Mouse (Mus musculus) lung, embryonic 15.5 days (tissue): ENCODE results near the gene Mrpl21. TPM values are rescaled to one million over a fixed set of nuclear protein-coding genes. Genes with fewer than 3 reads are reported as not detected.

Experiments
- ATAC-seq: fragments of 200-750 bp; cut with Nextera tagmentation; 2 replicates; pipeline ENCODE4 v1.8.0; 2017; ENCODE audit warnings: moderate number of reproducible peaks, borderline replicate concordance; ENCODE audit not compliant: low FRiP score, low TSS enrichment; ENCODE audit errors: extremely low read depth
- H3K27ac ChIP-seq: fragments of 300-500 bp; sonication (generic); 2 replicates; pipeline ENCODE4 v1.5.1; 2015; ENCODE audit warnings: moderate library complexity, mild to moderate bottlenecking, inconsistent platforms
- H3K27me3 ChIP-seq: fragments of 300-500 bp; sonication (generic); 2 replicates; pipeline ENCODE4 v1.6.1; 2015; ENCODE audit warnings: inconsistent platforms
- H3K36me3 ChIP-seq: fragments of 300-500 bp; sonication (generic); 2 replicates; pipeline ENCODE4 v1.6.1; 2015; ENCODE audit warnings: inconsistent platforms
- H3K4me1 ChIP-seq: fragments of 300-500 bp; sonication (generic); 2 replicates; pipeline ENCODE4 v1.6.1; 2015; ENCODE audit warnings: inconsistent platforms
- H3K4me2 ChIP-seq: fragments of 300-500 bp; sonication (generic); 2 replicates; pipeline ENCODE4 v1.6.1; 2015; ENCODE audit warnings: inconsistent platforms, mild to moderate bottlenecking, moderate library complexity
- H3K4me3 ChIP-seq: fragments of 300-500 bp; sonication (generic); 2 replicates; pipeline ENCODE4 v1.5.1; 2015; ENCODE audit warnings: mild to moderate bottlenecking, inconsistent platforms
- H3K9ac ChIP-seq: fragments of 300-500 bp; sonication (generic); 2 replicates; pipeline ENCODE4 v1.6.1; 2015; ENCODE audit warnings: inconsistent platforms
- H3K9me3 ChIP-seq: fragments of 300-500 bp; sonication (generic); 2 replicates; pipeline ENCODE4 v1.6.1; 2016; ENCODE audit warnings: inconsistent platforms
- WGBS: fragments of 180-500 bp; shearing (Covaris S2); methylation state at CpG from one replicate; pipeline ENCODE4 v1.1.7; 2015; 5-methylcytosine and 5-hydroxymethylcytosine counted together
- polyA plus RNA-seq: library from polyadenylated mRNA; unstranded; fragments of >200 nt; fragmentation: Nextera tagmentation; extraction: Ambion mirVana; gene quantifications from 2 replicates; pipeline ENCODE4 v1.2.1, GENCODE M21; 2015

Mrpl21 gene
- polyA plus RNA-seq, 1 experiment from 2014 or later: 113 TPM

GRCm38 (mm10) chr19:3307175-3307949 lies 24.7 kb downstream of the Mrpl21 start:
- Histone ChIP-seq H3K27ac (no peak overlapping the region), H3K27me3 (no peaks in the 10 kb centered on the region), H3K36me3 (no peaks in the 10 kb centered on the region), H3K9me3 (no peaks in the 10 kb centered on the region), H3K9ac (no peak overlapping the region), H3K4me2 (no peak overlapping the region), H3K4me3 (no peak overlapping the region), H3K4me1 (no peaks in the 10 kb centered on the region)
- ATAC-seq: peak; percentile 39; the same call in 1 of the 2 replicates
- WGBS: 46% methylated on average over 16 of the region's 16 CpGs

GRCm38 (mm10) chr19:3319341-3319740 lies 36.6 kb downstream of the Mrpl21 start:
- no peak for ATAC-seq
- WGBS: 75% methylated on average over 2 of the region's 2 CpGs

GRCm38 (mm10) chr19:3320086-3320485 lies 37.4 kb downstream of the Mrpl21 start:
- Histone ChIP-seq H3K27me3 (no peaks in the 10 kb centered on the region), H3K9ac (no peak overlapping the region), H3K36me3 (no peaks in the 10 kb centered on the region), H3K9me3 (no peaks in the 10 kb centered on the region), H3K4me1 (peaks cover 30% of the 10 kb centered on the region), H3K4me3 (no peak overlapping the region), H3K4me2 (no peak overlapping the region), H3K27ac (no peak overlapping the region)
- 47% methylated on average over 7 of the region's 7 CpGs for WGBS
- ATAC-seq: no peak

More at GRCm38 (mm10) chr19:3319341-3319740, 36.6 kb downstream of the Mrpl21 start:
- H3K4me3 ChIP-seq: no peak overlapping the region
- H3K9me3 ChIP-seq: no peaks in the 10 kb centered on the region
- no peak overlapping the region for H3K4me2 ChIP-seq
- no peak overlapping the region for H3K27ac ChIP-seq
- no peaks in the 10 kb centered on the region for H3K27me3 ChIP-seq
- no peaks in the 10 kb centered on the region for H3K36me3 ChIP-seq
- no peak overlapping the region for H3K9ac ChIP-seq
- peaks cover 24% of the 10 kb centered on the region for H3K4me1 ChIP-seq

GRCm38 (mm10) chr19:3320801-3321200 lies 38.1 kb downstream of the Mrpl21 start:
- Histone ChIP-seq H3K36me3 (no peaks in the 10 kb centered on the region), H3K27me3 (no peaks in the 10 kb centered on the region), H3K9ac (no peak overlapping the region), H3K9me3 (no peaks in the 10 kb centered on the region), H3K4me1 (peaks cover 33% of the 10 kb centered on the region), H3K27ac (no peak overlapping the region), H3K4me2 (no peak overlapping the region), H3K4me3 (no peak overlapping the region)
- 67% methylated on average over 3 of the region's 3 CpGs for WGBS
- ATAC-seq: no peak

- peak overlapping the region; percentile 99 for H3K4me2 ChIP-seq
- H3K9ac ChIP-seq: no peak overlapping the region
- peaks cover 41% of the 10 kb centered on the region for H3K4me1 ChIP-seq
- no peaks in the 10 kb centered on the region for H3K27me3 ChIP-seq
- peak overlapping the region; percentile 59 for H3K4me3 ChIP-seq
- no peak overlapping the region for H3K27ac ChIP-seq
- WGBS: 5% methylated on average over 11 of the region's 11 CpGs
- H3K36me3 ChIP-seq: no peaks in the 10 kb centered on the region
- no peak; the same call in 1 of the 2 replicates for ATAC-seq
- no peaks in the 10 kb centered on the region for H3K9me3 ChIP-seq
Measured at GRCm38 (mm10) chr19:3321617-3322016, 38.9 kb downstream of the Mrpl21 start.

GRCm38 (mm10) chr19:3322261-3322969 lies 39.7 kb downstream of the Mrpl21 start, which contains the start of gene Cpt1a:
Cpt1a (plus strand) TSS chr19:3322334.
- ATAC-seq: no peak
- 4% methylated on average over 26 of the region's 26 CpGs for WGBS

GRCm38 (mm10) chr19:3323201-3323621 lies 40.5 kb downstream of the Mrpl21 start:
- peak; percentile 88 for ATAC-seq
- Histone ChIP-seq H3K27me3 (no peaks in the 10 kb centered on the region), H3K9ac (peak overlapping the region; percentile 52), H3K4me3 (peak overlapping the region; percentile 59), H3K36me3 (no peaks in the 10 kb centered on the region), H3K4me1 (peaks cover 42% of the 10 kb centered on the region), H3K4me2 (peak overlapping the region; percentile 99), H3K9me3 (no peaks in the 10 kb centered on the region), H3K27ac (peak overlapping the region; percentile 92)
- WGBS: under 1% methylated on average over 45 of the region's 47 CpGs

More at GRCm38 (mm10) chr19:3322261-3322969, 39.7 kb downstream of the Mrpl21 start, which contains the start of gene Cpt1a:
- H3K27ac ChIP-seq: peak within 1 kb of the TSS; percentile 92
- H3K9me3 ChIP-seq: no peaks in the 10 kb centered on the region
- no peaks in the 10 kb centered on the region for H3K36me3 ChIP-seq
- H3K4me2 ChIP-seq: peak within 1 kb of the TSS; percentile 99
- H3K9ac ChIP-seq: peak within 1 kb of the TSS; percentile 52
- H3K4me3 ChIP-seq: peak within 1 kb of the TSS; percentile 59
- H3K4me1 ChIP-seq: peaks cover 42% of the 10 kb centered on the region
- H3K27me3 ChIP-seq: no peaks in the 10 kb centered on the region

- no peaks in the 10 kb centered on the region for H3K27me3 ChIP-seq
- peak overlapping the region; percentile 99 for H3K4me2 ChIP-seq
- H3K9me3 ChIP-seq: no peaks in the 10 kb centered on the region
- H3K36me3 ChIP-seq: no peaks in the 10 kb centered on the region
- under 1% methylated on average over 34 of the region's 34 CpGs for WGBS
- peak overlapping the region; percentile 59 for H3K4me3 ChIP-seq
- peak overlapping the region; percentile 92 for H3K27ac ChIP-seq
- ATAC-seq: 0 out of 2 replicates have a peak, but pooled peaks have one; percentile 8
- peak overlapping the region; percentile 52 for H3K9ac ChIP-seq
- H3K4me1 ChIP-seq: peaks cover 42% of the 10 kb centered on the region
Measured at GRCm38 (mm10) chr19:3323753-3324270, 41.1 kb downstream of the Mrpl21 start.

- peak overlapping the region; percentile 52 for H3K9ac ChIP-seq
- peaks cover 42% of the 10 kb centered on the region for H3K4me1 ChIP-seq
- peak overlapping the region; percentile 92 for H3K27ac ChIP-seq
- H3K27me3 ChIP-seq: no peaks in the 10 kb centered on the region
- WGBS: 3% methylated on average over 17 of the region's 17 CpGs
- peak overlapping the region; percentile 59 for H3K4me3 ChIP-seq
- peak overlapping the region; percentile 99 for H3K4me2 ChIP-seq
- ATAC-seq: no peak
- H3K9me3 ChIP-seq: no peaks in the 10 kb centered on the region
- no peaks in the 10 kb centered on the region for H3K36me3 ChIP-seq
Measured at GRCm38 (mm10) chr19:3324271-3324811, 41.6 kb downstream of the Mrpl21 start.

- Histone ChIP-seq H3K4me2 (peak overlapping the region; percentile 99), H3K27me3 (no peaks in the 10 kb centered on the region), H3K9ac (peak overlapping the region; percentile 44), H3K27ac (peak overlapping the region; percentile 92), H3K4me3 (peak overlapping the region; percentile 59), H3K9me3 (no peaks in the 10 kb centered on the region), H3K36me3 (no peaks in the 10 kb centered on the region), H3K4me1 (peaks cover 42% of the 10 kb centered on the region)
- ATAC-seq: peak; percentile 75
- under 1% methylated on average over 59 of the region's 59 CpGs for WGBS
Measured at GRCm38 (mm10) chr19:3324931-3325711, 42.4 kb downstream of the Mrpl21 start.
